Mouse (Mus musculus): ENCODE results near the gene Zfyve9. TPM values are rescaled to one million over a fixed set of nuclear protein-coding genes. Genes with fewer than 3 reads are reported as not detected.
A peak's percentile ranks its signal among the peaks of the same experiment; 100 is the strongest.

Gene Zfyve9
- total RNA-seq, 2 experiments from 2014 or later = 53.1 to 54.6 TPM

GRCm38 (mm10) chr4:108619587-108620341 is 160.8 kb downstream of the Zfyve9 start, which contains the start of gene Cc2d1b:
Gene Cc2d1b (plus strand): TSS chr4:108619940.
- peak; percentile 76 to 88 for DNase-seq (ENCODE audit: extremely low spot score in 1 of 2, low spot score in 1 of 2)

GRCm38 (mm10) chr4:108619165-108619564 is 161.4 kb downstream of the Zfyve9 start:
- DNase-seq (ENCODE audit: extremely low spot score in 1 of 2, low spot score in 1 of 2) = peak in 1 of 2 experiments; percentile 16

- DNase-seq (ENCODE audit: extremely low spot score in 1 of 2, low spot score in 1 of 2) = no peak
These were observed 162.0 kb downstream of the Zfyve9 start for GRCm38 (mm10) chr4:108618586-108618985.

- DNase-seq (ENCODE audit: extremely low spot score in 1 of 2, low spot score in 1 of 2) = no peak
These were observed 169.7 kb downstream of the Zfyve9 start for GRCm38 (mm10) chr4:108610935-108611334.

GRCm38 (mm10) chr4:108608651-108609050 is 171.9 kb downstream of the Zfyve9 start:
- DNase-seq (ENCODE audit: extremely low spot score in 1 of 2, low spot score in 1 of 2) = no peak

- no peak for DNase-seq (ENCODE audit: extremely low spot score in 1 of 2, low spot score in 1 of 2)
These were observed 178.7 kb downstream of the Zfyve9 start for GRCm38 (mm10) chr4:108601870-108602269.

GRCm38 (mm10) chr4:108598306-108598705 is 182.3 kb downstream of the Zfyve9 start:
- no peak for DNase-seq (ENCODE audit: extremely low spot score in 1 of 2, low spot score in 1 of 2)

- DNase-seq (ENCODE audit: extremely low spot score in 1 of 2, low spot score in 1 of 2) = no peak
These were observed 184.8 kb downstream of the Zfyve9 start for GRCm38 (mm10) chr4:108595785-108596184.

GRCm38 (mm10) chr4:108593376-108593775 is 187.2 kb downstream of the Zfyve9 start:
- DNase-seq (ENCODE audit: extremely low spot score in 1 of 2, low spot score in 1 of 2) = no peak

Other genes with a start within 250 kb of the Zfyve9 start
- gene Prpf38a, start 201.5 kb downstream of the Zfyve9 start, total RNA-seq (2021) = 10 to 100 TPM; 29.4 to 30.3 TPM
- gene Orc1, start 201.4 kb downstream of the Zfyve9 start, total RNA-seq (2021) = under 1 TPM in 1 of 2 experiments, not detected in 1; 0.10 TPM
- 10 to 100 TPM; 24.2 to 35.8 TPM for gene Cc2d1b, start 160.9 kb downstream of the Zfyve9 start, total RNA-seq (2021)
- under 1 TPM; 0.85 to 0.91 TPM for gene 3110021N24Rik, start 61.1 kb downstream of the Zfyve9 start, total RNA-seq (2021)
- 10 to 100 TPM; 92.4 to 93.2 TPM for gene Btf3l4, start 52.8 kb upstream of the Zfyve9 start, total RNA-seq (2021)
- gene Txndc12, start 53.8 kb upstream of the Zfyve9 start, total RNA-seq (2021) = 10 to 100 TPM; 37.0 to 37.7 TPM
- 10 to 100 TPM; 18.1 to 20.1 TPM for gene Kti12, start 67.0 kb upstream of the Zfyve9 start, total RNA-seq (2021)
- gene A730015C16Rik, start 67.8 kb upstream of the Zfyve9 start, total RNA-seq (2021) = under 1 TPM in 1 of 2 experiments, not detected in 1; 0.37 TPM
- 10 to 100 TPM; 46.0 to 55.2 TPM for gene Rab3b, start 98.3 kb upstream of the Zfyve9 start, total RNA-seq (2021)
- gene Nrd1, start 219.9 kb upstream of the Zfyve9 start, total RNA-seq (2021) = 100 to 1,000 TPM in 1 of 2 experiments, 10 to 100 TPM in 1; 99.5 to 136 TPM